Mouse (Mus musculus) stomach, embryonic 16.5 days (tissue): Measurements from ENCODE around the gene Pitpnm1. TPM values are rescaled to one million over a fixed set of nuclear protein-coding genes. Genes with fewer than 3 reads are reported as not detected.

ENCODE experiments used
- ATAC-seq: fragments of 200-750 bp; cut with Nextera tagmentation; 2 replicates; pipeline ENCODE4 v1.8.0; 2017; ENCODE audit warnings: moderate number of reproducible peaks, moderate TSS enrichment; ENCODE audit not compliant: insufficient read depth, low FRiP score
- H3K27ac ChIP-seq: fragments of 300-500 bp; sonication (generic); 2 replicates; pipeline ENCODE4 v1.5.1; 2014; ENCODE audit warnings: low read length
- H3K27me3 ChIP-seq: fragments of 300-500 bp; sonication (generic); 2 replicates; pipeline ENCODE4 v1.6.1; 2014; ENCODE audit warnings: low read length, control low read depth, mixed read lengths; ENCODE audit not compliant: control insufficient read depth, insufficient read depth
- H3K36me3 ChIP-seq: fragments of 300-500 bp; sonication (generic); 2 replicates; pipeline ENCODE4 v1.6.1; 2014; ENCODE audit warnings: low read length; ENCODE audit not compliant: control insufficient read depth, insufficient read depth
- H3K4me1 ChIP-seq: fragments of 300-500 bp; sonication (generic); 2 replicates; pipeline ENCODE4 v1.6.1; 2014; ENCODE audit warnings: low read length, control low read depth, mixed read lengths; ENCODE audit not compliant: control insufficient read depth, insufficient read depth
- H3K4me2 ChIP-seq: fragments of 300-500 bp; sonication (generic); 2 replicates; pipeline ENCODE4 v1.6.1; 2014; ENCODE audit warnings: low read depth, low read length, mixed read lengths
- H3K4me3 ChIP-seq: fragments of 300-500 bp; sonication (generic); replicated peaks from 2 replicates; pipeline ENCODE4 v1.5.1; 2014; ENCODE audit warnings: mild to moderate bottlenecking, low read length
- H3K9ac ChIP-seq: fragments of 300-500 bp; sonication (generic); 2 replicates; pipeline ENCODE4 v1.6.1; 2014; ENCODE audit warnings: low read length
- H3K9me3 ChIP-seq: fragments of 300-500 bp; sonication (generic); replicated peaks from 2 replicates; pipeline ENCODE4 v1.6.1; 2016; ENCODE audit warnings: low read length, control low read depth; ENCODE audit not compliant: control insufficient read depth
- WGBS: fragments of 180-500 bp; shearing (Covaris S2); extraction: QIAGEN DNeasy Blood & Tissue Kit; methylation state at CpG from one replicate; pipeline ENCODE4 v1.1.7; 2014; 5-methylcytosine and 5-hydroxymethylcytosine counted together
- polyA plus RNA-seq: library from polyadenylated mRNA; unstranded; fragments of >200 nt; fragmentation: Nextera tagmentation; extraction: Ambion mirVana; gene quantifications from 2 replicates; pipeline ENCODE4 v1.2.1, GENCODE M21; 2015

Gene Pitpnm1
- polyA plus RNA-seq, 1 experiment from 2014 or later: 13.8 TPM

DNA sequence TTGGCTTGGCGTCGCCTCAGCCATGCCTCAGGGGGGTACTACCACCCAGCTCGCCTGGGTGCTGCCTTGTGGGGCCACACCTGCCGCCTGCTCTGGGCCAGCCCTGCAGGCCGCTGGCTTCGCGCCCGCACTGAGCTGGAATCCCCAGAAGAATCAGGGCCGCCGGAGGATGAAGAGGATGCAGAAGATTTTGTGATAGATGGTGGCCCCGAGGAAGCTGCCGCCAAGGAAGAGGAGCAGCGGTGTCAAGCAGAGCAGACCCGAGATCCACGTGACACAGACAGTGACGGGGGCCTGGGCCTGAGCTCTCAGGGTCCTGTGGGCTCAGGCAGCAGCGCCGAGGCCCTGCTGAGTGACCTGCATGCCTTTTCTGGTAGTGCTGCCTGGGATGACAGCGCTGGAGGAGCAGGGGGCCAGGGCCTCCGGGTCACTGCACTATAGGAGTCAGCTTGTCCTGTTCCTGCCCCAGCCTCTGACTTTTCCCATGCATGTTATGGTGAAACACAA, 56.3 kb downstream of the Pitpnm1 start:
- WGBS: 77% methylated on average over 20 of the region's 20 CpGs
- no peak overlapping the region for H3K4me2 ChIP-seq

DNA sequence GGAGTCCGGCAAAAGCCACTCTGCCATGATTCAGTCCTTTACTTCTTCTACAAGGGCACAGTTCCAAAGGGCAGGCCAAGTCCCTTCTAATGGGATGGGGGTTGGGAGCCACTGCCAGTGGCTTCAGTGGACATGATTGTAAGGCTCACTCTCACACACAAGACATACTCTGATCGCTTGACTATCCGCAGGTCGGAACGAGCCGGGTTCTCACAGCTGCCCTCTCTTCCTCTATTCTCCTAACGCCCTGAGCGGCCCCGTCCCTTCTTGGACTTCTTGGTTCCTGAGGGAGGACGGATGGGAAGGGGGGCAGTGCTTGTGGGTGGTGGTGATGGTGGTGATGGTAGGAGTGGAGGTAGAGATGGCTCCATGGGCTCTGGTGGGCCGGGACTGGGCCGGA, 57.0 kb downstream of the Pitpnm1 start:
- ATAC-seq: no peak
- no peak overlapping the region for H3K27ac ChIP-seq
- no peak overlapping the region for H3K9ac ChIP-seq
- H3K4me3 ChIP-seq: no peak overlapping the region
- H3K9me3 ChIP-seq: no peaks in the 10 kb centered on the region
- H3K27me3 ChIP-seq: no peaks in the 10 kb centered on the region
- H3K36me3 ChIP-seq: 0 out of 2 replicates have a peak, but pooled peaks cover 4% of the 10 kb centered on the region
- H3K4me2 ChIP-seq: no peak overlapping the region
- H3K4me1 ChIP-seq: no peaks in the 10 kb centered on the region
- WGBS: 90% methylated on average over 12 of the region's 12 CpGs

More for the DNA sequence above, 56.3 kb downstream of the Pitpnm1 start:
- H3K36me3 ChIP-seq: peaks cover 7% of the 10 kb centered on the region; the same call in 1 of the 2 replicates
- H3K27ac ChIP-seq: no peak overlapping the region
- no peaks in the 10 kb centered on the region for H3K27me3 ChIP-seq
- H3K9ac ChIP-seq: no peak overlapping the region
- no peaks in the 10 kb centered on the region for H3K4me1 ChIP-seq
- no peak for ATAC-seq
- no peak overlapping the region for H3K4me3 ChIP-seq
- no peaks in the 10 kb centered on the region for H3K9me3 ChIP-seq

DNA sequence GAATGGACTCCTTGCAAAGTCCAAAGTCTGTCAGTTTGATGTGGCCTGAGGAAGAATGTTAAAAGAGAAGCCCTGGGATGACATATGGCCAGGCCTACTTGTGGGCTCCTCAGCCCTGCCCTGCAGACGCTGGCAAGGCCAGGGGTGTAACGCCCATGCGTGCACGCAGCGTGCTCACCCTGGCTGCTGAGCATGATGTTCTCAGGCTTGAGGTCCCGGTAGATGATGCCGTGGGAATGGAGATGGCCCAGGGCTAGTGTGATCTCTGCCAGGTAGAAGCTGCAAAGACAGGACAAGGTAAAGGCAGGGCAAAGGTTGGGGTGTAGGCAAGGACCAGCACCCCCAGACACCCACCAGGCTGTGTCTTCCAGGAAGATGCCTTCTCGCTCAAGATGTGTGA, 59.3 kb downstream of the Pitpnm1 start:
- Histone ChIP-seq H3K9me3 (no peaks in the 10 kb centered on the region), H3K4me2 (no peak overlapping the region), H3K4me1 (peaks cover 9% of the 10 kb centered on the region), H3K27ac (no peak overlapping the region), H3K27me3 (no peaks in the 10 kb centered on the region), H3K4me3 (no peak overlapping the region), H3K9ac (no peak overlapping the region), H3K36me3 (0 out of 2 replicates have a peak, but pooled peaks cover 4% of the 10 kb centered on the region)
- ATAC-seq: no peak
- 92% methylated on average over 8 of the region's 8 CpGs for WGBS

DNA sequence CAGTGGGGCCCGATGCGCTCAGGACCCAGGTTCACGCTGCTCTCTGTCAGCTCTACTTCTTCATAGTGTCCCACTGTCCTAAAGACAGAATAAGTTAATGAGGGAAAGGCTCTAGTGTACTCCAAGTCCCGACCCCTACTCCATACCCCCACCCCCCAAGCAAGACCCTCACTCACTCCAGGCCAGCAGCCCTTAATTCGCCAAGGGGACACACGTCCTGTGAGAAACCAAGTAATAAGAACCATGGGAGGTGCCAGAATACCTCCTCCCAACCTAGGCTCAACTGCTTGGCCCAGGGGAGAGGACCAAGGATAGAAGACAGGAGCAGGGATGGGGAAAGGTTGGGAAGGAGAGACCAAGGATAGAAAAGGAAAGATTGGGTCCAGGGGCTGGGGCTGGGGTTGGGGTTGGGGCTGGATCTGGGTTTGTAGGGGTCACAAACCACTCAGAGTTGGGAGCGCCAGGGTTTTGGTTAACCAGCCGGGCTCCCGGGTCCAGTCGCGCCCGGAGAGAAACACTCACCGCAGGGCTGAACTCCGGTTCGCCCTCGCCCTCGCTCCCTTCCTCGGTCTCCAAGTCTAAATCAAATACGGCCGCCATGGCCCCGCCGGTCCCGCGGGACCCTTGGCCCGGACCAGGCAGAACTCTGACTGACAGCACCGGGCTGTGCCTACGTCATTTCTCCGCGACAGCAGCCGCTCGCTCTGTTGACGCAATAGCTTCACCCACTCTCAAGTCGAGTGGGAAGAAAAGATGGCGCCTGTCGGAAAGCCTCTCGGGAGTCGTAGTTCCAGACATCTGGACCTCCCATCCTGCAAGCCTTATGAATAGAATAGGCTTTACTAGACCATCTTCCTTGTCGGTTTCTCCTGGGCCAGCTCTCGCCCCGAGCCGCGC, 63.1 kb downstream of the Pitpnm1 start, which contains the start of gene Rps6kb2:
Gene Rps6kb2, minus strand, starts transcription at position 709 of the 897 bp plus-strand sequence.
- H3K27ac ChIP-seq: peak within 1 kb of the TSS; percentile 78; the same call in 1 of the 2 replicates
- WGBS: 6% methylated on average over 41 of the region's 42 CpGs
- peaks cover 9% of the 10 kb centered on the region for H3K4me1 ChIP-seq
- H3K36me3 ChIP-seq: 0 out of 2 replicates have a peak, but pooled peaks cover 4% of the 10 kb centered on the region
- no peaks in the 10 kb centered on the region for H3K27me3 ChIP-seq
- H3K9me3 ChIP-seq: no peaks in the 10 kb centered on the region
- H3K4me3 ChIP-seq: peak within 1 kb of the TSS; percentile 80
- peak; percentile 88 for ATAC-seq
- H3K4me2 ChIP-seq: peak within 1 kb of the TSS; percentile 97
- H3K9ac ChIP-seq: peak within 1 kb of the TSS; percentile 88

DNA sequence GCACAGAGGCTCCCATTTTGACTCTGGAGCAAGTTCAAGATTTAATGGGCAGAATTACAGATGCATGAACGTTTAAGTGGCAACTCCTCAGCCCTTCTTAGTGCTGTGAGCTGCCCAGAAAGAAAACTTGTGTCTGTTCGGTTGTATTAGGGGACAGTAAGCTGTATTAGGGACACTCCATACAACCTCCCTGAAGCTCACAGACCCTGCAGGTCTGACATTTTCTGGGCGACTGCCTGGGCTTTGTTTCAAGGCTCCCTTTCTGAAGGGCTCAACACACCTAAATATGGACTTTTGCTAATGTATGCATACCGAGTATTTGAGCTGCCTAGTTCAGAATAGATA, 63.7 kb downstream of the Pitpnm1 start:
- Histone ChIP-seq H3K27me3 (no peaks in the 10 kb centered on the region), H3K4me1 (peaks cover 9% of the 10 kb centered on the region), H3K9me3 (no peaks in the 10 kb centered on the region), H3K27ac (peak overlapping the region; percentile 78; the same call in 1 of the 2 replicates), H3K4me3 (peak overlapping the region; percentile 80), H3K9ac (peak overlapping the region; percentile 88), H3K36me3 (0 out of 2 replicates have a peak, but pooled peaks cover 4% of the 10 kb centered on the region), H3K4me2 (peak overlapping the region; percentile 65)
- no peak for ATAC-seq
- WGBS: 28% methylated on average over 4 of the region's 4 CpGs

Other genes with a start within 250 kb of the Pitpnm1 start
- gene Chka, start 248.2 kb upstream of the Pitpnm1 start, polyA plus RNA-seq: 42.2 and 44.4 TPM in 2 replicates
- gene Tcirg1, start 192.9 kb upstream of the Pitpnm1 start, polyA plus RNA-seq: 43.1 and 46.6 TPM in 2 replicates
- 271 and 298 TPM in 2 replicates for gene Ndufs8, start 187.2 kb upstream of the Pitpnm1 start, polyA plus RNA-seq
- gene Aldh3b1, start 170.2 kb upstream of the Pitpnm1 start, polyA plus RNA-seq: 3.5 and 4.9 TPM in 2 replicates
- gene Unc93b1, start 164.8 kb upstream of the Pitpnm1 start, polyA plus RNA-seq: 25.6 and 29.9 TPM in 2 replicates
- gene Aldh3b3, start 141.4 kb upstream of the Pitpnm1 start, polyA plus RNA-seq: 0.39 and 0.92 TPM in 2 replicates
- gene Aldh3b2, start 127.7 kb upstream of the Pitpnm1 start, polyA plus RNA-seq: 44.0 and 68.7 TPM in 2 replicates
- gene Acy3, start 113.4 kb upstream of the Pitpnm1 start, polyA plus RNA-seq: 7.8 and 10.2 TPM in 2 replicates
- 0.17 TPM in 1 of 2 replicates, not detected in the other for gene Tbx10, start 107.2 kb upstream of the Pitpnm1 start, polyA plus RNA-seq
- gene Nudt8, start 99.4 kb upstream of the Pitpnm1 start, polyA plus RNA-seq: 30.5 and 31.3 TPM in 2 replicates
- 2.8 and 3.4 TPM in 2 replicates for gene Gm49405, start 99.4 kb upstream of the Pitpnm1 start, polyA plus RNA-seq
- 3.8 and 4.8 TPM in 2 replicates for gene Doc2g, start 96.7 kb upstream of the Pitpnm1 start, polyA plus RNA-seq
- gene Ndufv1, start 87.2 kb upstream of the Pitpnm1 start, polyA plus RNA-seq: 222 and 223 TPM in 2 replicates
- gene Gstp1, start 62.0 kb upstream of the Pitpnm1 start, polyA plus RNA-seq: 793 and 833 TPM in 2 replicates
- gene Gstp2, start 54.0 kb upstream of the Pitpnm1 start, polyA plus RNA-seq: 24.2 and 28.7 TPM in 2 replicates
- gene Gstp3, start 40.4 kb upstream of the Pitpnm1 start, polyA plus RNA-seq: 5.3 and 6.1 TPM in 2 replicates
- gene Cabp2, start 18.4 kb upstream of the Pitpnm1 start, polyA plus RNA-seq: 2.9 and 4.2 TPM in 2 replicates
- 115 and 128 TPM in 2 replicates for gene Cdk2ap2, start 2.8 kb upstream of the Pitpnm1 start, polyA plus RNA-seq
- gene Aip, start 25.9 kb downstream of the Pitpnm1 start, polyA plus RNA-seq: 86.9 and 90.8 TPM in 2 replicates
- not detected in 2 replicates for gene Gpr152, start 39.8 kb downstream of the Pitpnm1 start, polyA plus RNA-seq
- gene Cabp4, start 44.0 kb downstream of the Pitpnm1 start, polyA plus RNA-seq: 0.12 TPM in 1 of 2 replicates, not detected in the other
- 176 and 182 TPM in 2 replicates for gene Coro1b, start 48.6 kb downstream of the Pitpnm1 start, polyA plus RNA-seq
- 5.8 and 6.2 TPM in 2 replicates for gene Ptprcap, start 53.6 kb downstream of the Pitpnm1 start, polyA plus RNA-seq
- gene Rps6kb2, start 63.4 kb downstream of the Pitpnm1 start, polyA plus RNA-seq: 50.2 and 60.4 TPM in 2 replicates
- 1.8 and 3.1 TPM in 2 replicates for gene Carns1, start 75.5 kb downstream of the Pitpnm1 start, polyA plus RNA-seq
- 3.6 and 3.8 TPM in 2 replicates for gene Tbc1d10c, start 91.3 kb downstream of the Pitpnm1 start, polyA plus RNA-seq
- 727 and 779 TPM in 2 replicates for gene Ppp1ca, start 92.1 kb downstream of the Pitpnm1 start, polyA plus RNA-seq
- 26.2 and 26.7 TPM in 2 replicates for gene Rad9a, start 101.7 kb downstream of the Pitpnm1 start, polyA plus RNA-seq
- 5.3 and 6.3 TPM in 2 replicates for gene Clcf1, start 114.2 kb downstream of the Pitpnm1 start, polyA plus RNA-seq
- not detected in 2 replicates for gene AC109138.7, start 114.4 kb downstream of the Pitpnm1 start, polyA plus RNA-seq
- 36.3 and 38.0 TPM in 2 replicates for gene Pold4, start 131.9 kb downstream of the Pitpnm1 start, polyA plus RNA-seq
- 44.5 and 53.2 TPM in 2 replicates for gene Ssh3, start 169.2 kb downstream of the Pitpnm1 start, polyA plus RNA-seq
- 10.9 and 11.9 TPM in 2 replicates for gene Ankrd13d, start 183.1 kb downstream of the Pitpnm1 start, polyA plus RNA-seq
- 18.0 and 20.0 TPM in 2 replicates for gene Grk2, start 206.2 kb downstream of the Pitpnm1 start, polyA plus RNA-seq